10 mouse cellular contexts compared by ENCODE assay signal in genomic region chr17:47115754-47116153, GRCm38 (mm10).
DNase-seq lines count a peak whose midpoint lies in the region; ATAC-seq lines count a peak whose summit lies in the region.
"Had no signal": no experiment of that assay in that cellular context is flagged by ENCODE, and none has a peak within 500 bp of the region (broad histone marks: within the 10 kb centered on the region; RNA-seq: fewer than 3 reads in every experiment).

No protein-coding gene starts in this region.

- no peaks in the 10 kb centered on the region for H3K27me3 ChIP-seq in kidney, embryonic 16.5 days (ENCODE audit: insufficient read depth, low read length)
- H3K27me3 ChIP-seq: heart, embryonic 15.5 days had no signal

- H3K27ac ChIP-seq in kidney, embryonic 16.5 days (ENCODE audit: low read length) = no peak overlapping the region
- H3K27ac ChIP-seq: heart, embryonic 15.5 days had no signal

- WGBS in kidney, embryonic 16.5 days = 52% methylated on average over 13 of the region's 13 CpGs

- H3K4me1 ChIP-seq in kidney, embryonic 16.5 days (ENCODE audit: insufficient read depth, low read length) = no peaks in the 10 kb centered on the region
- H3K4me1 ChIP-seq: heart, embryonic 15.5 days had no signal

- H3K36me3 ChIP-seq in kidney, embryonic 16.5 days (ENCODE audit: insufficient read depth, low read length) = no peaks in the 10 kb centered on the region
- H3K36me3 ChIP-seq: heart, embryonic 15.5 days had no signal

- H3K4me3 ChIP-seq in kidney, embryonic 16.5 days (ENCODE audit: low read length) = no peak overlapping the region
- H3K4me3 ChIP-seq: heart, embryonic 15.5 days; myocyte had no signal

- DNase-seq in kidney, adult 18-20 months = peak; percentile 24
- DNase-seq in NIH3T3 (ENCODE audit: low read depth) = peak; percentile 38
- DNase-seq in heart, postnatal 4 days = peak; percentile 17
- peak; percentile 30 for DNase-seq in retina, postnatal 1 day
- DNase-seq in left cerebral cortex, postnatal 36 days (ENCODE audit: low spot score in 2 of 2) = no peak
- no peak for DNase-seq in right cerebral cortex, adult 18-20 months

- no peak overlapping the region for H3K9ac ChIP-seq in kidney, embryonic 16.5 days (replicated peaks; ENCODE audit: low read length)
- H3K9ac ChIP-seq: heart, embryonic 15.5 days had no signal

- intact Hi-C loops in left cerebral cortex, postnatal 36 days (cut with DNase I) = no loop called here

- H3K9me3 ChIP-seq in kidney, embryonic 16.5 days (ENCODE audit: low read length) = no peaks in the 10 kb centered on the region
- H3K9me3 ChIP-seq: heart, embryonic 15.5 days had no signal

- no peak for ATAC-seq in kidney, embryonic 16.5 days (ENCODE audit: low FRiP score, low TSS enrichment)
- ATAC-seq in CD4-positive, CD25-positive, alpha-beta regulatory T cell, adult 4 months = peak; percentile 54

- no peak overlapping the region for H3K4me2 ChIP-seq in kidney, embryonic 16.5 days (replicated peaks; ENCODE audit: low read depth, low read length)
- H3K4me2 ChIP-seq: heart, embryonic 15.5 days had no signal

Comparison
In these comparisons a context has a peak if more than half of its experiments do, and no peak if none do; other contexts are left out.
1. DNase-seq: peak in kidney, adult 18-20 months (single experiment), NIH3T3 (single experiment), heart, postnatal 4 days (single experiment) and retina, postnatal 1 day (single experiment); none in left cerebral cortex, postnatal 36 days (0 of 2) and right cerebral cortex, adult 18-20 months (single experiment).